Mouse (Mus musculus): ENCODE results near the gene Arhgap42.

- TF ChIP-seq CTCF (IDR thresholded peaks at IDR 0.05; ENCODE audit: control insufficient read depth, insufficient read depth, insufficient replicate concordance, low read depth, low read length) (no peak), POLR2A (IDR thresholded peaks at IDR 0.05; ENCODE audit: control insufficient read depth, low read depth, low read length) (no peak)
Measured at GRCm38 (mm10) chr9:9083441-9083840, 155.5 kb downstream of the Arhgap42 start.

Measured in testis, adult 2 months (tissue).